Mouse (Mus musculus) midbrain, embryonic 16.5 days (tissue): ENCODE results near the gene Dchs1. TPM values are rescaled to one million over a fixed set of nuclear protein-coding genes. Genes with fewer than 3 reads are reported as not detected.

Source experiments
- ATAC-seq: fragments of 200-750 bp; cut with Nextera tagmentation; 2 replicates; pipeline ENCODE4 v1.8.0; 2017; ENCODE audit warnings: moderate TSS enrichment
- H3K27ac ChIP-seq: fragments of 300-500 bp; sonication (generic); 2 replicates; pipeline ENCODE4 v1.5.1; 2014; ENCODE audit warnings: mild to moderate bottlenecking, low read length, mixed read lengths
- H3K27me3 ChIP-seq: fragments of 300-500 bp; sonication (generic); 2 replicates; pipeline ENCODE4 v1.6.1; 2014; ENCODE audit warnings: low read depth, low read length, mixed read lengths; ENCODE audit not compliant: control insufficient read depth, insufficient read depth
- H3K36me3 ChIP-seq: fragments of 300-500 bp; sonication (generic); 2 replicates; pipeline ENCODE4 v1.6.1; 2014; ENCODE audit warnings: mild to moderate bottlenecking, low read length, moderate library complexity, mixed read lengths; ENCODE audit not compliant: control insufficient read depth, insufficient read depth
- H3K4me1 ChIP-seq: fragments of 300-500 bp; sonication (generic); 2 replicates; pipeline ENCODE4 v1.6.1; 2014; ENCODE audit warnings: mild to moderate bottlenecking, low read length, mixed read lengths; ENCODE audit not compliant: control insufficient read depth, insufficient read depth
- H3K4me2 ChIP-seq: fragments of 300-500 bp; sonication (generic); 2 replicates; pipeline ENCODE4 v1.6.1; 2014; ENCODE audit warnings: mild to moderate bottlenecking, low read length, mixed read lengths
- H3K4me3 ChIP-seq: fragments of 300-500 bp; sonication (generic); 2 replicates; pipeline ENCODE4 v1.5.1; 2014; ENCODE audit warnings: low read depth, mild to moderate bottlenecking, low read length, moderate library complexity, mixed read lengths
- H3K9ac ChIP-seq: fragments of 300-500 bp; sonication (generic); 2 replicates; pipeline ENCODE4 v1.6.1; 2014; ENCODE audit warnings: low read depth, low read length, mixed read lengths
- H3K9me3 ChIP-seq: fragments of 300-500 bp; sonication (generic); replicated peaks from 2 replicates; pipeline ENCODE4 v1.6.1; 2014; ENCODE audit warnings: mild to moderate bottlenecking, low read length, mixed read lengths; ENCODE audit not compliant: control insufficient read depth, poor library complexity, severe bottlenecking
- WGBS: fragments of 180-500 bp; shearing (Covaris S2); extraction: QIAGEN DNeasy Blood & Tissue Kit; methylation state at CpG from one replicate; pipeline ENCODE4 v1.1.7; 2014; 5-methylcytosine and 5-hydroxymethylcytosine counted together
- polyA plus RNA-seq: library from polyadenylated mRNA; unstranded; fragments of >200 nt; fragmentation: Nextera tagmentation; extraction: Ambion mirVana; gene quantifications from 2 replicates; pipeline ENCODE4 v1.2.1, GENCODE M21; 2015

Dchs1 gene
- polyA plus RNA-seq: 12.5 and 14.3 TPM in 2 replicates

- peaks cover 50% of the 10 kb centered on the region for H3K4me1 ChIP-seq
- 0 out of 2 replicates have a peak, but pooled peaks cover 2% of the 10 kb centered on the region for H3K36me3 ChIP-seq
- peak; percentile 75 for ATAC-seq
- H3K9me3 ChIP-seq: no peaks in the 10 kb centered on the region
- peak within 1 kb of the TSS; percentile 93 for H3K4me2 ChIP-seq
- peak within 1 kb of the TSS; percentile 99 for H3K27ac ChIP-seq
- WGBS: under 1% methylated on average over 62 of the region's 97 CpGs
- H3K27me3 ChIP-seq: no peaks in the 10 kb centered on the region
- peak within 1 kb of the TSS; percentile 100 for H3K9ac ChIP-seq
- peak within 1 kb of the TSS; percentile 91 for H3K4me3 ChIP-seq
Measured at GRCm38 (mm10) chr7:105787285-105788140, at the start of gene Dchs1. Dchs1 (minus strand) TSS chr7:105787654.

- Histone ChIP-seq H3K27me3 (no peaks in the 10 kb centered on the region), H3K27ac (no peak overlapping the region), H3K4me3 (no peak overlapping the region), H3K9ac (no peak overlapping the region), H3K4me1 (no peaks in the 10 kb centered on the region), H3K9me3 (no peaks in the 10 kb centered on the region), H3K36me3 (no peaks in the 10 kb centered on the region), H3K4me2 (no peak overlapping the region)
- whole genome bisulfite sequencing: 73% methylated on average over 7 of the region's 7 CpGs
- no peak for ATAC-seq
Measured at GRCm38 (mm10) chr7:105824281-105824680, 36.8 kb upstream of the Dchs1 start.

GRCm38 (mm10) chr7:105818483-105818882 is 31.0 kb upstream of the Dchs1 start:
- H3K4me1 ChIP-seq: no peaks in the 10 kb centered on the region
- 0 out of 2 replicates have a peak, but pooled peaks have one; percentile 27 for ATAC-seq
- no peaks in the 10 kb centered on the region for H3K36me3 ChIP-seq
- no peak overlapping the region for H3K4me3 ChIP-seq
- WGBS: 0% methylated on average over 1 of the region's 1 CpGs
- no peak overlapping the region for H3K27ac ChIP-seq
- H3K9ac ChIP-seq: no peak overlapping the region
- no peaks in the 10 kb centered on the region for H3K9me3 ChIP-seq
- H3K4me2 ChIP-seq: no peak overlapping the region
- H3K27me3 ChIP-seq: no peaks in the 10 kb centered on the region

- no peak overlapping the region for H3K27ac ChIP-seq
- no peaks in the 10 kb centered on the region for H3K4me1 ChIP-seq
- no peak overlapping the region for H3K9ac ChIP-seq
- no peak for ATAC-seq
- no peaks in the 10 kb centered on the region for H3K36me3 ChIP-seq
- H3K27me3 ChIP-seq: no peaks in the 10 kb centered on the region
- no peak overlapping the region for H3K4me3 ChIP-seq
- no peaks in the 10 kb centered on the region for H3K9me3 ChIP-seq
- no peak overlapping the region for H3K4me2 ChIP-seq
Measured at GRCm38 (mm10) chr7:105816736-105817135, 29.3 kb upstream of the Dchs1 start.

GRCm38 (mm10) chr7:105813326-105813725 is 25.9 kb upstream of the Dchs1 start:
- Histone ChIP-seq H3K36me3 (peaks cover 6% of the 10 kb centered on the region), H3K9me3 (no peaks in the 10 kb centered on the region), H3K27me3 (no peaks in the 10 kb centered on the region), H3K9ac (no peak overlapping the region), H3K4me2 (no peak overlapping the region), H3K4me3 (no peak overlapping the region), H3K27ac (no peak overlapping the region), H3K4me1 (peaks cover 12% of the 10 kb centered on the region)
- 85% methylated on average over 3 of the region's 3 CpGs for WGBS
- no peak for ATAC-seq

GRCm38 (mm10) chr7:105812566-105812965 is 25.1 kb upstream of the Dchs1 start:
- Histone ChIP-seq H3K9me3 (no peaks in the 10 kb centered on the region), H3K27ac (no peak overlapping the region), H3K4me1 (peaks cover 12% of the 10 kb centered on the region), H3K9ac (no peak overlapping the region), H3K4me3 (no peak overlapping the region), H3K4me2 (no peak overlapping the region), H3K27me3 (no peaks in the 10 kb centered on the region), H3K36me3 (peaks cover 6% of the 10 kb centered on the region)
- WGBS: 81% methylated on average over 3 of the region's 3 CpGs
- ATAC-seq: no peak

- no peak overlapping the region for H3K4me3 ChIP-seq
- no peak overlapping the region for H3K9ac ChIP-seq
- ATAC-seq: peak; percentile 33
- H3K4me2 ChIP-seq: peak overlapping the region; percentile 36; the same call in 1 of the 2 replicates
- no peaks in the 10 kb centered on the region for H3K27me3 ChIP-seq
- peaks cover 12% of the 10 kb centered on the region for H3K4me1 ChIP-seq
- H3K9me3 ChIP-seq: no peaks in the 10 kb centered on the region
- H3K27ac ChIP-seq: no peak overlapping the region
- peaks cover 6% of the 10 kb centered on the region for H3K36me3 ChIP-seq
Measured at GRCm38 (mm10) chr7:105811516-105811915, 24.1 kb upstream of the Dchs1 start.

- Histone ChIP-seq H3K36me3 (peaks cover 6% of the 10 kb centered on the region), H3K27ac (peak within 1 kb of the TSS; percentile 88), H3K4me2 (peak within 1 kb of the TSS; percentile 73), H3K4me1 (peaks cover 12% of the 10 kb centered on the region), H3K9me3 (no peaks in the 10 kb centered on the region), H3K27me3 (no peaks in the 10 kb centered on the region), H3K9ac (peak within 1 kb of the TSS; percentile 83), H3K4me3 (peak within 1 kb of the TSS; percentile 55)
- ATAC-seq: peak; percentile 98
- under 1% methylated on average over 52 of the region's 52 CpGs for WGBS
Measured at GRCm38 (mm10) chr7:105810877-105811489, 23.5 kb upstream of the Dchs1 start, which contains the start of gene Mrpl17. Mrpl17 (minus strand) TSS chr7:105811099.
